29 mouse cellular contexts compared by ENCODE assay signal in genomic region chr5:142504175-142504574, GRCm38 (mm10). TPM values are rescaled to one million over a fixed set of nuclear protein-coding genes. Genes with fewer than 3 reads are reported as not detected.
DNase-seq lines count a peak whose midpoint lies in the region; ATAC-seq lines count a peak whose summit lies in the region.
"Had no signal": no experiment of that assay in that cellular context is flagged by ENCODE, and none has a peak within 500 bp of the region (broad histone marks: within the 10 kb centered on the region; RNA-seq: fewer than 3 reads in every experiment).

No protein-coding gene starts in this region.

- no peaks in the 10 kb centered on the region for H3K27me3 ChIP-seq in forebrain, embryonic 13.5 days
- peaks cover under 1% of the 10 kb centered on the region; the same call in 1 of the 2 replicates for H3K27me3 ChIP-seq in forebrain, embryonic 10.5 days (ENCODE audit: poor library complexity, severe bottlenecking)
- peaks cover 16% of the 10 kb centered on the region; the same call in 1 of the 2 replicates for H3K27me3 ChIP-seq in heart, embryonic 10.5 days (ENCODE audit: insufficient read depth, poor library complexity, severe bottlenecking)
- H3K27me3 ChIP-seq: embryonic facial prominence, embryonic 13.5 days; embryonic facial prominence, embryonic 15.5 days; Patski had no signal

- 88% methylated on average over 3 of the region's 3 CpGs for WGBS in forebrain, embryonic 13.5 days
- WGBS in forebrain, embryonic 10.5 days = 82% methylated on average over 3 of the region's 3 CpGs
- 75% methylated on average over 3 of the region's 3 CpGs for WGBS in heart, embryonic 10.5 days

- H3K36me3 ChIP-seq in forebrain, embryonic 13.5 days (ENCODE audit: poor library complexity, severe bottlenecking) = no peaks in the 10 kb centered on the region
- H3K36me3 ChIP-seq in forebrain, embryonic 10.5 days (replicated peaks) = no peaks in the 10 kb centered on the region
- H3K36me3 ChIP-seq in heart, embryonic 10.5 days = peaks cover 7% of the 10 kb centered on the region; the same call in 1 of the 2 replicates
- H3K36me3 ChIP-seq: embryonic facial prominence, embryonic 15.5 days; G1E had no signal

- no peak overlapping the region for H3K4me3 ChIP-seq in forebrain, embryonic 13.5 days
- no peak overlapping the region for H3K4me3 ChIP-seq in forebrain, embryonic 10.5 days
- H3K4me3 ChIP-seq in heart, embryonic 10.5 days = no peak overlapping the region
- H3K4me3 ChIP-seq: embryonic facial prominence, embryonic 13.5 days; embryonic facial prominence, embryonic 15.5 days; erythroblast, embryonic 14.5 days had no signal

- ATAC-seq in forebrain, embryonic 13.5 days = no peak
- ATAC-seq: activated CD4-positive, CD25-positive, alpha-beta regulatory T cell, adult 4 months; CD4-positive, CD25-positive, alpha-beta regulatory T cell, adult 4 months; forebrain, embryonic 14.5 days; forebrain, embryonic 16.5 days; Patski had no signal

- H3K4me2 ChIP-seq in forebrain, embryonic 13.5 days = no peak overlapping the region
- H3K4me2 ChIP-seq: embryonic facial prominence, embryonic 13.5 days; embryonic facial prominence, embryonic 15.5 days had no signal

- peak overlapping the region; percentile 34; the same call in 1 of the 2 replicates for H3K9ac ChIP-seq in forebrain, embryonic 13.5 days
- H3K9ac ChIP-seq: embryonic facial prominence, embryonic 13.5 days; embryonic facial prominence, embryonic 15.5 days had no signal

- no peaks in the 10 kb centered on the region for H3K9me3 ChIP-seq in forebrain, embryonic 13.5 days (replicated peaks)
- H3K9me3 ChIP-seq in forebrain, embryonic 10.5 days = no peaks in the 10 kb centered on the region
- no peaks in the 10 kb centered on the region for H3K9me3 ChIP-seq in heart, embryonic 10.5 days
- H3K9me3 ChIP-seq: embryonic facial prominence, embryonic 13.5 days; embryonic facial prominence, embryonic 15.5 days; G1E had no signal

- DNase-seq in forebrain, embryonic 10.5 days (ENCODE audit: extremely low spot score, low spot score) = no peak
- peak; percentile 39 to 48 for DNase-seq in frontal cortex, postnatal 36 days (ENCODE audit: low spot score in 2 of 2)
- no peak for DNase-seq in frontal cortex, postnatal 25 days (ENCODE audit: low spot score in 2 of 2)
- DNase-seq in heart, embryonic 10.5 days (ENCODE audit: low spot score) = no peak
- no peak for DNase-seq in heart, postnatal 4 days
- peak; percentile 67 for DNase-seq in brain, adult 2 months (ENCODE audit: low read depth, low spot score)
- DNase-seq: adrenal gland, adult 8-10 months; adrenal gland, postnatal 14 days; adrenal gland, postnatal 36 days; B cell, adult 2 months; cerebellum, adult 11 months; cerebellum, adult 18-20 months; cerebellum, adult 8-10 months; cerebellum, adult 9-11 months; cerebellum, postnatal 14 days; cerebellum, postnatal 36 days; embryo, embryonic 11 days had no signal

- H3K4me1 ChIP-seq in forebrain, embryonic 13.5 days = peaks cover 6% of the 10 kb centered on the region
- H3K4me1 ChIP-seq in forebrain, embryonic 10.5 days = peaks cover 22% of the 10 kb centered on the region
- peaks cover 43% of the 10 kb centered on the region for H3K4me1 ChIP-seq in heart, embryonic 10.5 days

- H3K27ac ChIP-seq in forebrain, embryonic 13.5 days = no peak overlapping the region
- H3K27ac ChIP-seq in forebrain, embryonic 10.5 days = no peak overlapping the region
- peak overlapping the region; percentile 45 for H3K27ac ChIP-seq in heart, embryonic 10.5 days
- H3K27ac ChIP-seq: embryonic facial prominence, embryonic 13.5 days; embryonic facial prominence, embryonic 15.5 days had no signal

RNA-seq across cellular contexts. Expression of gene Papolb, which starts 25.7 kb away (rescaled TPM):
- 0.06 and 0.12 TPM in 2 replicates for polyA plus RNA-seq in forebrain, embryonic 13.5 days (2015; fragmentation: Nextera tagmentation; extraction: Ambion mirVana)
- polyA plus RNA-seq in forebrain, embryonic 10.5 days (2016; fragmentation: Nextera tagmentation; extraction: Ambion mirVana) = 0.06 and 0.21 TPM in 2 replicates
- polyA plus RNA-seq in heart, embryonic 10.5 days (2016; fragmentation: Nextera tagmentation; extraction: Ambion mirVana) = 0.39 and 0.50 TPM in 2 replicates
- under 1 TPM; 0.18 to 0.19 TPM for total RNA-seq in heart, postnatal 4 days (2021)
- total RNA-seq: CH12.LX; common myeloid progenitor, adult 5-6 weeks had no signal
- polyA plus RNA-seq: activated CD4-positive, CD25-positive, alpha-beta regulatory T cell, adult 4 months; CD4-positive, CD25-positive, alpha-beta regulatory T cell, adult 4 months; erythroblast, embryonic 14.5 days; G1E had no signal

RNA-seq across cellular contexts. Expression of gene Ap5z1, which starts 40.4 kb away (rescaled TPM):
- 12.0 and 12.2 TPM in 2 replicates for polyA plus RNA-seq in forebrain, embryonic 13.5 days (2015; fragmentation: Nextera tagmentation; extraction: Ambion mirVana)
- polyA plus RNA-seq in forebrain, embryonic 10.5 days (2016; fragmentation: Nextera tagmentation; extraction: Ambion mirVana) = 10.6 and 12.5 TPM in 2 replicates
- polyA plus RNA-seq in heart, embryonic 10.5 days (2016; fragmentation: Nextera tagmentation; extraction: Ambion mirVana) = 8.7 and 11.1 TPM in 2 replicates
- total RNA-seq in heart, postnatal 4 days (2021) = 1 to 10 TPM; 6.0 to 8.2 TPM

RNA-seq across cellular contexts. Expression of gene Radil, which starts 46.7 kb away (rescaled TPM):
- polyA plus RNA-seq in forebrain, embryonic 13.5 days (2015; fragmentation: Nextera tagmentation; extraction: Ambion mirVana) = 4.5 and 5.4 TPM in 2 replicates
- polyA plus RNA-seq in forebrain, embryonic 10.5 days (2016; fragmentation: Nextera tagmentation; extraction: Ambion mirVana) = 2.2 and 2.8 TPM in 2 replicates
- polyA plus RNA-seq in heart, embryonic 10.5 days (2016; fragmentation: Nextera tagmentation; extraction: Ambion mirVana) = 10.9 and 14.4 TPM in 2 replicates
- total RNA-seq in heart, postnatal 4 days (2021) = 1 to 10 TPM; 3.7 to 5.6 TPM
- total RNA-seq: CH12.LX; common myeloid progenitor, adult 5-6 weeks had no signal
- polyA plus RNA-seq: activated CD4-positive, CD25-positive, alpha-beta regulatory T cell, adult 4 months; CD4-positive, CD25-positive, alpha-beta regulatory T cell, adult 4 months; G1E had no signal

Comparison
In these comparisons a context has a peak if more than half of its experiments do, and no peak if none do; other contexts are left out.
1. DNase-seq: peak in frontal cortex, postnatal 36 days (2 of 2) and brain, adult 2 months (single experiment); none in forebrain, embryonic 10.5 days (single experiment), frontal cortex, postnatal 25 days (0 of 2), heart, embryonic 10.5 days (single experiment) and heart, postnatal 4 days (single experiment).